Mouse (Mus musculus) megakaryocyte, embryonic 14.5 days (primary cell): ENCODE measurements around the gene Sort1. TPM values are rescaled to one million over a fixed set of nuclear protein-coding genes. Genes with fewer than 3 reads are reported as not detected.

Experiments used
- H3K27me3 ChIP-seq: replicated peaks from 2 replicates; pipeline ENCODE3; 2012; ENCODE audit warnings: inconsistent platforms
- H3K36me3 ChIP-seq: replicated peaks from 2 replicates; pipeline ENCODE3; 2012; ENCODE audit warnings: low read length, inconsistent platforms, mixed read lengths
- H3K4me1 ChIP-seq: 2 replicates; pipeline ENCODE4 v1.6.1; 2012; ENCODE audit warnings: inconsistent platforms
- H3K4me3 ChIP-seq: replicated peaks from 2 replicates; pipeline ENCODE3; 2012; ENCODE audit warnings: moderate library complexity, mild to moderate bottlenecking, inconsistent platforms
- H3K9me3 ChIP-seq: 2 replicates; pipeline ENCODE4 v1.6.1; 2012; ENCODE audit warnings: inconsistent platforms
- FLI1 ChIP-seq: IDR thresholded peaks from 2 replicates; pipeline ENCODE4 v1.6.1; 2012; ENCODE audit warnings: low read length, inconsistent platforms, mixed read lengths
- GATA1 ChIP-seq: IDR thresholded peaks from 3 replicates; pipeline ENCODE4 v1.6.1; 2012; ENCODE audit warnings: mixed read lengths, low read length, inconsistent platforms, borderline replicate concordance
- polyA plus RNA-seq: library from polyadenylated mRNA; stranded (reverse); fragments of >175 nt; gene quantifications from 2 replicates; pipeline ENCODE4 v1.2.3, GENCODE M21; 2012; ENCODE audit warnings: low replicate concordance; ENCODE audit not compliant: insufficient read depth

The Sort1 gene
- polyA plus RNA-seq, 1 experiment, result 11.0 TPM

- TF ChIP-seq GATA1 (no peak), FLI1 (no peak)
- no peak overlapping the region for H3K4me3 ChIP-seq
- no peaks in the 10 kb centered on the region for H3K9me3 ChIP-seq
- H3K36me3 ChIP-seq, result peaks cover 65% of the 10 kb centered on the region
- no peaks in the 10 kb centered on the region for H3K27me3 ChIP-seq
- H3K4me1 ChIP-seq, result peaks cover 58% of the 10 kb centered on the region
Measured at GRCm38 (mm10) chr3:108310921-108311341, 27.0 kb downstream of the Sort1 start.

GRCm38 (mm10) chr3:108311688-108312087, 27.8 kb downstream of the Sort1 start:
- H3K4me1 ChIP-seq, result peaks cover 51% of the 10 kb centered on the region
- no peak overlapping the region for H3K4me3 ChIP-seq
- no peaks in the 10 kb centered on the region for H3K27me3 ChIP-seq
- H3K36me3 ChIP-seq, result peaks cover 66% of the 10 kb centered on the region
- H3K9me3 ChIP-seq, result no peaks in the 10 kb centered on the region
- TF ChIP-seq FLI1 (no peak), GATA1 (no peak)

- Histone ChIP-seq H3K36me3 (peaks cover 66% of the 10 kb centered on the region), H3K4me3 (no peak overlapping the region), H3K9me3 (no peaks in the 10 kb centered on the region), H3K4me1 (peaks cover 53% of the 10 kb centered on the region), H3K27me3 (no peaks in the 10 kb centered on the region)
- TF ChIP-seq GATA1 (no peak), FLI1 (no peak)
Measured at GRCm38 (mm10) chr3:108312414-108312813, 28.5 kb downstream of the Sort1 start.

GRCm38 (mm10) chr3:108313138-108313537, 29.3 kb downstream of the Sort1 start:
- H3K9me3 ChIP-seq, result no peaks in the 10 kb centered on the region
- peaks cover 62% of the 10 kb centered on the region for H3K36me3 ChIP-seq
- TF ChIP-seq FLI1, result no peak
- TF ChIP-seq GATA1, result no peak
- no peak overlapping the region for H3K4me3 ChIP-seq
- peaks cover 45% of the 10 kb centered on the region for H3K4me1 ChIP-seq
- no peaks in the 10 kb centered on the region for H3K27me3 ChIP-seq

- no peaks in the 10 kb centered on the region for H3K9me3 ChIP-seq
- TF ChIP-seq FLI1 (no peak), GATA1 (no peak)
- H3K4me1 ChIP-seq, result peaks cover 39% of the 10 kb centered on the region
- H3K4me3 ChIP-seq, result no peak overlapping the region
- no peaks in the 10 kb centered on the region for H3K27me3 ChIP-seq
- peaks cover 53% of the 10 kb centered on the region for H3K36me3 ChIP-seq
Measured at GRCm38 (mm10) chr3:108314038-108314675, 30.3 kb downstream of the Sort1 start.

- TF ChIP-seq GATA1 (no peak), FLI1 (no peak)
- Histone ChIP-seq H3K9me3 (no peaks in the 10 kb centered on the region), H3K36me3 (peaks cover 30% of the 10 kb centered on the region), H3K4me3 (no peak overlapping the region), H3K4me1 (peaks cover 45% of the 10 kb centered on the region), H3K27me3 (peaks cover 2% of the 10 kb centered on the region)
Measured at GRCm38 (mm10) chr3:108318517-108318916, 34.6 kb downstream of the Sort1 start.

- TF ChIP-seq FLI1 (no peak), GATA1 (no peak)
Measured at GRCm38 (mm10) chr3:108321671-108322070, 37.8 kb downstream of the Sort1 start.

GRCm38 (mm10) chr3:108322136-108322535, 38.3 kb downstream of the Sort1 start:
- no peak for TF ChIP-seq GATA1
- no peak for TF ChIP-seq FLI1
- Histone ChIP-seq H3K27me3 (peaks cover 2% of the 10 kb centered on the region), H3K9me3 (no peaks in the 10 kb centered on the region), H3K4me1 (peaks cover 41% of the 10 kb centered on the region), H3K4me3 (no peak overlapping the region), H3K36me3 (peaks cover 43% of the 10 kb centered on the region)

More at GRCm38 (mm10) chr3:108321671-108322070, 37.8 kb downstream of the Sort1 start:
- Histone ChIP-seq H3K36me3 (peaks cover 39% of the 10 kb centered on the region), H3K9me3 (no peaks in the 10 kb centered on the region), H3K4me1 (peaks cover 44% of the 10 kb centered on the region), H3K27me3 (peaks cover 2% of the 10 kb centered on the region), H3K4me3 (no peak overlapping the region)

GRCm38 (mm10) chr3:108322962-108323361, 39.1 kb downstream of the Sort1 start:
- Histone ChIP-seq H3K4me1 (peaks cover 44% of the 10 kb centered on the region), H3K36me3 (peaks cover 52% of the 10 kb centered on the region), H3K27me3 (peaks cover 2% of the 10 kb centered on the region), H3K9me3 (no peaks in the 10 kb centered on the region), H3K4me3 (no peak overlapping the region)
- TF ChIP-seq GATA1 (no peak), FLI1 (no peak)

- Histone ChIP-seq H3K36me3 (peaks cover 61% of the 10 kb centered on the region), H3K4me1 (peaks cover 39% of the 10 kb centered on the region), H3K4me3 (no peak overlapping the region), H3K27me3 (peaks cover 2% of the 10 kb centered on the region), H3K9me3 (no peaks in the 10 kb centered on the region)
- TF ChIP-seq FLI1 (no peak), GATA1 (no peak)
Measured at GRCm38 (mm10) chr3:108324837-108325236, 41.0 kb downstream of the Sort1 start.
